In genomic region chr16:93817371-93817770, GRCm38 (mm10) we compare ENCODE assay signal across 20 mouse cellular contexts. TPM values are rescaled to one million over a fixed set of nuclear protein-coding genes. Genes with fewer than 3 reads are reported as not detected.
DNase-seq lines count a peak whose midpoint lies in the region; ATAC-seq and TF ChIP-seq lines count a peak whose summit lies in the region.
"Had no signal": no experiment of that assay in that cellular context is flagged by ENCODE, and none has a peak within 500 bp of the region (broad histone marks: within the 10 kb centered on the region; RNA-seq: fewer than 3 reads in every experiment).

No protein-coding gene starts in this region.

- WGBS in lung, embryonic 15.5 days: 84% methylated on average over 5 of the region's 5 CpGs
- 46% methylated on average over 5 of the region's 5 CpGs for WGBS in small intestine, adult 2 months

- TF ChIP-seq CTCF in gastrocnemius, adult 2 months (IDR thresholded peaks at IDR 0.05): no peak
- TF ChIP-seq CTCF in small intestine, adult 2 months (IDR thresholded peaks at IDR 0.05; ENCODE audit: extremely low read depth, insufficient read length, insufficient replicate concordance, low read depth, low read length): no peak

- ATAC-seq in lung, embryonic 15.5 days (ENCODE audit: borderline replicate concordance, extremely low read depth, low FRiP score, low TSS enrichment): no peak
- ATAC-seq: midbrain, embryonic 16.5 days had no signal

- H3K9me3 ChIP-seq in lung, embryonic 15.5 days: no peaks in the 10 kb centered on the region

- no peak overlapping the region for H3K4me3 ChIP-seq in gastrocnemius, adult 2 months
- no peak overlapping the region for H3K4me3 ChIP-seq in lung, embryonic 15.5 days
- no peak overlapping the region for H3K4me3 ChIP-seq in brown adipose tissue, adult 24 weeks (ENCODE audit: insufficient read depth, low read depth, low read length)
- H3K4me3 ChIP-seq in small intestine, adult 2 months (ENCODE audit: low read depth, low read length): no peak overlapping the region
- H3K4me3 ChIP-seq: hindbrain, embryonic 12.5 days; neural tube, embryonic 12.5 days had no signal

- no peaks in the 10 kb centered on the region for H3K36me3 ChIP-seq in lung, embryonic 15.5 days
- H3K36me3 ChIP-seq in small intestine, adult 2 months (ENCODE audit: control insufficient read depth, insufficient read depth, low read length): peaks cover 2% of the 10 kb centered on the region; the same call in 1 of the 2 replicates
- H3K36me3 ChIP-seq: G1E had no signal

- no peaks in the 10 kb centered on the region for H3K27me3 ChIP-seq in lung, embryonic 15.5 days
- no peaks in the 10 kb centered on the region for H3K27me3 ChIP-seq in small intestine, adult 2 months (ENCODE audit: control insufficient read depth, insufficient read depth, low read length)
- H3K27me3 ChIP-seq: hindbrain, embryonic 12.5 days; neural tube, embryonic 12.5 days had no signal

- H3K9ac ChIP-seq in lung, embryonic 15.5 days: no peak overlapping the region
- H3K9ac ChIP-seq: hindbrain, embryonic 12.5 days; neural tube, embryonic 12.5 days had no signal

- no peak for TF ChIP-seq POLR2A in small intestine, adult 2 months (IDR thresholded peaks at IDR 0.05; ENCODE audit: low read depth, low read length)

- peaks cover 16% of the 10 kb centered on the region for H3K4me1 ChIP-seq in lung, embryonic 15.5 days
- peaks cover 4% of the 10 kb centered on the region; the same call in 1 of the 2 replicates for H3K4me1 ChIP-seq in brown adipose tissue, adult 24 weeks (ENCODE audit: control insufficient read depth, insufficient read depth, insufficient read length, low read length)
- H3K4me1 ChIP-seq in small intestine, adult 2 months (ENCODE audit: control insufficient read depth, insufficient read depth, insufficient read length, low read length): peaks cover 24% of the 10 kb centered on the region; the same call in 1 of the 2 replicates
- H3K4me1 ChIP-seq: hindbrain, embryonic 12.5 days had no signal

- intact Hi-C loops in gastrocnemius, adult 2 months (cut with DNase I): no loop called here

- peak overlapping the region; percentile 88; the same call in 1 of the 2 replicates for H3K27ac ChIP-seq in gastrocnemius, adult 2 months
- H3K27ac ChIP-seq in lung, embryonic 15.5 days: 0 out of 2 replicates have a peak overlapping the region, but pooled peaks have one; percentile 86
- peak overlapping the region; percentile 88; the same call in 1 of the 2 replicates for H3K27ac ChIP-seq in brown adipose tissue, adult 24 weeks (replicated peaks; ENCODE audit: low read depth, low read length)
- H3K27ac ChIP-seq in small intestine, adult 2 months (ENCODE audit: insufficient read depth, low read depth, low read length): peak overlapping the region; percentile 99
- H3K27ac ChIP-seq: hindbrain, embryonic 12.5 days; neural tube, embryonic 12.5 days had no signal

- no peak overlapping the region for H3K4me2 ChIP-seq in lung, embryonic 15.5 days
- H3K4me2 ChIP-seq: hindbrain, embryonic 12.5 days; neural tube, embryonic 12.5 days had no signal

- no peak for DNase-seq in gastrocnemius, adult 2 months
- no peak for DNase-seq in gastrocnemius, postnatal 10 days
- no peak for DNase-seq in lung, postnatal 36 days
- DNase-seq in right cerebral cortex, adult 18-20 months: no peak
- DNase-seq in B cell, adult 2 months: no peak
- DNase-seq: adrenal gland, postnatal 36 days; cerebellum, postnatal 25 days; gastrocnemius, postnatal 25 days; kidney, adult 18-20 months; layer of hippocampus, postnatal 36 days; left cerebral cortex, postnatal 4 days; lung, adult 18-20 months; right cerebral cortex, postnatal 4 days had no signal

RNA-seq across cellular contexts. Expression of gene Morc3, which starts 14.6 kb away (rescaled TPM):
- total RNA-seq in gastrocnemius, adult 2 months (2021): 10 to 100 TPM; 10.2 to 14.1 TPM
- 10 to 100 TPM; 24.5 to 32.8 TPM for total RNA-seq in gastrocnemius, postnatal 10 days (2021)
- 31.8 and 33.1 TPM in 2 replicates for polyA plus RNA-seq in lung, embryonic 15.5 days (2015; fragmentation: Nextera tagmentation; extraction: Ambion mirVana)
- 9.4 and 9.7 TPM in 2 replicates for polyA plus RNA-seq in brown adipose tissue, adult 24 weeks (2012; ENCODE audit: insufficient read depth, insufficient read length, missing spikeins)
- polyA plus RNA-seq in small intestine, adult 2 months (2012; rRNA removed): 1.8 and 2.7 TPM in 2 replicates
